Mouse (Mus musculus): ENCODE data around the gene Dpf3. TPM values are rescaled to one million over a fixed set of nuclear protein-coding genes. Genes with fewer than 3 reads are reported as not detected.

Dpf3 gene
- polyA plus RNA-seq, 1 experiment = 1.9 TPM

DNA sequence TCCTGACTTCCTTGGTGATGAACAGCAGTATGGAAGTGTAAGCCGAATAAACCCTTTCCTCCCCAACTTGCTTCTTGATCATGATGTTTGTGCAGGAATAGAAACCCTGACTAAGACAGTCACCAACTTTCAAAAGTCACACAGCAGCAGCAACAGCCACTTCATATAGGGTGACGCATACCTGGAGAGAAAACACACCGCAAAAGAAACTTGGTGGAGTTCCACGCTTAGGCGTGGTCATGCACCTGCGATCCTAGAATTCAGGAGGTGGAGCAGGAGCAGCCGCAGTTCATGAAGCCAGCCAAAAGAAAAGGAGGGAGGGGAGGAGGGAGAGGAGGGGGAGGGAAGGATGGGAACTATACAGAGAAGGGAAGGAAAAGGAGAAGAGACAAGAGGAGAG is 106.4 kb downstream of the Dpf3 start:
- no peaks in the 10 kb centered on the region for H3K9me3 ChIP-seq (ENCODE audit: control insufficient read depth, low read length)
- no peaks in the 10 kb centered on the region for H3K27me3 ChIP-seq (ENCODE audit: control insufficient read depth)
- no peak for TF ChIP-seq GATA1 (IDR thresholded peaks at IDR 0.05; ENCODE audit: low read length)
- peaks cover 11% of the 10 kb centered on the region for H3K36me3 ChIP-seq (ENCODE audit: control insufficient read depth)
- H3K4me1 ChIP-seq (ENCODE audit: control insufficient read depth) = peaks cover 54% of the 10 kb centered on the region
- H3K4me3 ChIP-seq (replicated peaks) = no peak overlapping the region

DNA sequence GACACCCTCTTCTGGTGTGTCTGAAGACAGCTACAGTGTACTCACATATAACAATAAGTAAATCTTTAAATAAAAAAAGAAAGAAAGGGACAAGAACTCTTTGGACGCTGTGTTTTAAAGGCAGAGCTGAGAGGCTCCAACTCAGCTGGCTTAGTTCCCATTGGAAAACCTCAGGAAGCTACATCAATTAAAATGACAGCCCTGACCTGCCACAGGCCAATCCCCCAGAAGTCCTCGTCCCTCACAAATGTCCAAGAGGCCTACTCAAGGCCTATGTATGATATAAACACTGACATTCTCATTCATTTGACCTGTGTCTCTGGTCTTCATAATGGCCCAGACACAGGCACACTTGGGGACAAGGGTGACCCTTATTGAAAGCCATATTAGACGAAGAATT is 107.5 kb downstream of the Dpf3 start:
- no peak for TF ChIP-seq TAL1 (IDR thresholded peaks at IDR 0.05; ENCODE audit: low read length)
- TF ChIP-seq GATA1 (IDR thresholded peaks at IDR 0.05; ENCODE audit: low read length) = no peak
- Histone ChIP-seq H3K9me3 (ENCODE audit: control insufficient read depth, low read length) (no peaks in the 10 kb centered on the region), H3K4me3 (replicated peaks) (no peak overlapping the region), H3K27me3 (ENCODE audit: control insufficient read depth) (no peaks in the 10 kb centered on the region), H3K4me1 (ENCODE audit: control insufficient read depth) (peaks cover 57% of the 10 kb centered on the region), H3K36me3 (ENCODE audit: control insufficient read depth) (peaks cover 11% of the 10 kb centered on the region)

DNA sequence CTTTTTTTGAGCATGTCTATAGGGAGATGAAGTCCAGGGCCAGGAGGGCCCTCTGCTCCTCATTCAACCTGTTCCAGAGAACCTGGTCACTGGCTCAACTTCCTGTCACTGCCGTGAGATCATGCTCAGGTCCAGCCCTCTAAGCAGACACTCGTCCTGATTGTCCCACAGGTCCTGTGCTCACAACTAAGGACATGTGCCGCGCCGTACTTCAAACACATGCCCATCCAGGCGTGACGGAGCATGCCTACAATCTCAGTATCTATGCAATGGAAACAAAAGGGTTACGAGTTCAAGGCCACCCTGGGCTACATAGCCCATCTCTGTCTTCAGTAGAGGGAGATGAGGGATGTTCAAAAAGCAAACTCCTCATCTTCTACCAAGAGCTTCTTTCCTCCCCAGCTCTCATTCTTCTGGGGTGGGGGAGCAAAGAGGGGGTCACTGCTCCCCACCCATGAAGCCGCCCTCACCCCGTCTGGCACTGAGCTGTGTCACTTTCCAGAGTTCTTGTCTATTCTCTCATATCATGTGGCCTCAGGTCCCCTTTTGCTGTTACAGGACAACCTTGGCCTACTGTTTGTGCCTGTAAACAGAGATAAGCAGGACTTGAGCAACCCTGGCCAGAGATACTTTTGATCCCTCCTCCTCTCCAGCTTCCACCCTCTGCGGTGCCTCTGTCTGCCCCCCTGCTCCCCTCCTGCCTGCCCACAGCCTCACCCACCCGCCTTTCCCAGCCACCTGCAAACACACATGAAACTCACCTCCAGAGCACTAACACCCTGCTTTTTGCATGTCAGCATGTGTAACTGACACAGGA is 112.3 kb downstream of the Dpf3 start:
- peak overlapping the region; percentile 37 for H3K4me3 ChIP-seq (replicated peaks)
- no peaks in the 10 kb centered on the region for H3K27me3 ChIP-seq (ENCODE audit: control insufficient read depth)
- peak; percentile 65 for TF ChIP-seq GATA1 (IDR thresholded peaks at IDR 0.05; ENCODE audit: low read length)
- TF ChIP-seq TAL1 (IDR thresholded peaks at IDR 0.05; ENCODE audit: low read length) = peak; percentile 87
- H3K4me1 ChIP-seq (ENCODE audit: control insufficient read depth) = peaks cover 81% of the 10 kb centered on the region
- peaks cover 27% of the 10 kb centered on the region for H3K36me3 ChIP-seq (ENCODE audit: control insufficient read depth)
- no peaks in the 10 kb centered on the region for H3K9me3 ChIP-seq (ENCODE audit: control insufficient read depth, low read length)

DNA sequence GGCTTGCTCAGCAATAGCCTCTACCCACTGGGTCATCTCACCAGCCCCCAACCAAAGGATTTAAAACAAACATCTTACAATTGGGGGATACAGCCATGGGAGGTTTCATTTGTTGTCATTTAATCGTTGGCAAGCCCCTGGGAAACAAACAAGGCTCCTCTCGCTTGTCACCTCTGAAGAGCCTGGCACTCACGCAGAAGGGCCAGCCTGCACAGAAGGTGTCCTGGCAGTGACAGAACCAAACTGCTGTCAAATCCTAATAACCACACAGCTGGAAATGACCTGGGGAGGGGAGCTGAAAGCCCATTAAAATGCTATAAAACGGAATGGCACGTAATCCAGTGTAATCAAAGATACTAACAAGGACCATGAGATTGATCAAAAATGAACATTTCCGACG is 114.4 kb downstream of the Dpf3 start:
- Histone ChIP-seq H3K4me3 (replicated peaks) (no peak overlapping the region), H3K27me3 (ENCODE audit: control insufficient read depth) (no peaks in the 10 kb centered on the region), H3K9me3 (ENCODE audit: control insufficient read depth, low read length) (no peaks in the 10 kb centered on the region), H3K4me1 (ENCODE audit: control insufficient read depth) (peaks cover 84% of the 10 kb centered on the region), H3K36me3 (ENCODE audit: control insufficient read depth) (peaks cover 36% of the 10 kb centered on the region)
- no peak for TF ChIP-seq TAL1 (IDR thresholded peaks at IDR 0.05; ENCODE audit: low read length)
- TF ChIP-seq GATA1 (IDR thresholded peaks at IDR 0.05; ENCODE audit: low read length) = no peak

DNA sequence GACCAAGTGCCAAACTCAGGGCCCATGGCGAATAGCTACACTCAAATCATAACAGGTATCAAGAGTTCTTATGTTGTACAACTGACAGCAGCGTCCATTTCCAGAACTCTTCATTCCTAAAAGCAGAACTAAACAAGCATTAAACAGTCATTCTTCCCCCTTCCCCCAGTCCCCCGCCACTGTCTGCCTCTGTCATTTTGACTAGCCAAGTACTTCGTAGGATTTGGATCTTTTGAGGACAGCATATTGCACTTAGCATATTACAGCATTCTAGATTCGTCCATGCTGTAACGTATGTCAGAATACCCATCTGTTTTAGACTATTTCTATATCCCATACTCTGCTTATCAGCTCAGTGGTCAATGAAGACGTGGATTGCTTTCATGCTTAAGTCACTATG is 115.2 kb downstream of the Dpf3 start:
- Histone ChIP-seq H3K4me1 (ENCODE audit: control insufficient read depth) (peaks cover 77% of the 10 kb centered on the region), H3K27me3 (ENCODE audit: control insufficient read depth) (no peaks in the 10 kb centered on the region)
- TF ChIP-seq TAL1 (IDR thresholded peaks at IDR 0.05; ENCODE audit: low read length) (no peak), GATA1 (IDR thresholded peaks at IDR 0.05; ENCODE audit: low read length) (no peak)

DNA sequence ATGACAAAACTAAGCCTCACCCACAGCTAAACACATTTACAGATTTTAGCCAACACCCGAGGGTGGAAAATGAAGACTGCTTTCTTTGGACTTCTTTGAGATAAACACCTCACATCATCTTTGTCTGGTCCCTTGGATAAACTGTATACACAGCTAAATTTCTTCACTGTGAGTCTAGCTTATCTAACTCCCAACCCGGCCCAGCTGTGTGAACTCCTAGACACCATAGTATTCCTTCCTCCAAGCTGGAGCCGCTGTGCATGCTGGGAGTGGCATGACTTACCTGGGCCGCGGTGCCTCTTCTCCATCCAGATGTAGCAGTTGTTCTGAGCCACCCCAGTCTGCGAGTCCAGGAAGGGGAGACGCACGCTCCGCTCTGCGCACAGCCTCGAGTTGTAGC is 117.3 kb downstream of the Dpf3 start:
- Histone ChIP-seq H3K36me3 (ENCODE audit: control insufficient read depth) (peaks cover 37% of the 10 kb centered on the region), H3K9me3 (ENCODE audit: control insufficient read depth, low read length) (peaks cover 2% of the 10 kb centered on the region), H3K4me1 (ENCODE audit: control insufficient read depth) (peaks cover 57% of the 10 kb centered on the region), H3K4me3 (replicated peaks) (no peak overlapping the region), H3K27me3 (ENCODE audit: control insufficient read depth) (no peaks in the 10 kb centered on the region)
- no peak; the same call in 1 of the 2 replicates for TF ChIP-seq GATA1 (IDR thresholded peaks at IDR 0.05; ENCODE audit: low read length)
- TF ChIP-seq TAL1 (IDR thresholded peaks at IDR 0.05; ENCODE audit: low read length) = peak; percentile 59

More for the DNA sequence above, 115.2 kb downstream of the Dpf3 start:
- no peak overlapping the region for H3K4me3 ChIP-seq (replicated peaks)
- peaks cover 37% of the 10 kb centered on the region for H3K36me3 ChIP-seq (ENCODE audit: control insufficient read depth)
- H3K9me3 ChIP-seq (ENCODE audit: control insufficient read depth, low read length) = no peaks in the 10 kb centered on the region

DNA sequence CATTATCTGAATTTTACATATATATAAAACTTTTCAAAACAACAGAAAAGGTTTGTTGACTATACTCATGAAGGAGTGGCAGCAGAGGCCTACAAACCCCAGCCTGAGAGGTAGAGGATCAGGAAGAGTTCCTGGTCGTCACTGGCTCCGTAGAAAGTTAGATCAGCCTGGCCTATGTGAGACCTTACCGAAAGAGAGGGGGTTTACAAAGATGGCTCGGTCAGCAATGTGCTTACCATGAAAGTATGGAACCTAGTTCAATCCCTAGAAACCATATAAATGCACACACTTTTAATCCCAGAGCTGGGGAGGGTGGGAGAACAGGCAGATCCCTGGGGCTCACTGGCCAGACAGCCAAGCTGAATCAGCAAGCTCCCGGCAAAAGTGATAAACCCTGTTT is 118.1 kb downstream of the Dpf3 start:
- TF ChIP-seq GATA1 (IDR thresholded peaks at IDR 0.05; ENCODE audit: low read length) = no peak
- no peak for TF ChIP-seq TAL1 (IDR thresholded peaks at IDR 0.05; ENCODE audit: low read length)
- Histone ChIP-seq H3K27me3 (ENCODE audit: control insufficient read depth) (no peaks in the 10 kb centered on the region), H3K9me3 (ENCODE audit: control insufficient read depth, low read length) (peaks cover 2% of the 10 kb centered on the region), H3K36me3 (ENCODE audit: control insufficient read depth) (peaks cover 35% of the 10 kb centered on the region), H3K4me1 (ENCODE audit: control insufficient read depth) (peaks cover 48% of the 10 kb centered on the region), H3K4me3 (replicated peaks) (no peak overlapping the region)

DNA sequence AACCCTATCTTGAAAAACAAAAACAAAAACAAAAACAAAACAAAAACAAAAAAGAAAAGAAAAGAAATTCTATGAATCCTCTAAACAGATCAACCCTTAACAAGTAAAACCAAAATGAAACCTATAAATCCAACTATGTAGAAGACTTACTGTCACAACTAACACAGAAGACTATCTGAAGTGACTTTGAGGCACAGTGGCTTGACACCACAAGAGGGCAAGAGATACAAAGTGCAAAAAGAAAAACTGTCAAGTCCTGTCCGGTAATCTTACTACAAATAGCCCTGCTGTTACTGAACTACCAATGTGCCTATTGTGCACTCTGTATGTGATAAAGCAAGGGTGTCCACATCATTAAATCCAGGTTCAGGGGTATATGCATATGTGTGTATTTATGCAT is 120.0 kb downstream of the Dpf3 start:
- H3K36me3 ChIP-seq (ENCODE audit: control insufficient read depth) = peaks cover 31% of the 10 kb centered on the region
- H3K4me1 ChIP-seq (ENCODE audit: control insufficient read depth) = peaks cover 38% of the 10 kb centered on the region
- TF ChIP-seq TAL1 (IDR thresholded peaks at IDR 0.05; ENCODE audit: low read length) = no peak
- no peak for TF ChIP-seq GATA1 (IDR thresholded peaks at IDR 0.05; ENCODE audit: low read length)
- peaks cover 2% of the 10 kb centered on the region for H3K9me3 ChIP-seq (ENCODE audit: control insufficient read depth, low read length)
- H3K27me3 ChIP-seq (ENCODE audit: control insufficient read depth) = no peaks in the 10 kb centered on the region
- no peak overlapping the region for H3K4me3 ChIP-seq (replicated peaks)

DNA sequence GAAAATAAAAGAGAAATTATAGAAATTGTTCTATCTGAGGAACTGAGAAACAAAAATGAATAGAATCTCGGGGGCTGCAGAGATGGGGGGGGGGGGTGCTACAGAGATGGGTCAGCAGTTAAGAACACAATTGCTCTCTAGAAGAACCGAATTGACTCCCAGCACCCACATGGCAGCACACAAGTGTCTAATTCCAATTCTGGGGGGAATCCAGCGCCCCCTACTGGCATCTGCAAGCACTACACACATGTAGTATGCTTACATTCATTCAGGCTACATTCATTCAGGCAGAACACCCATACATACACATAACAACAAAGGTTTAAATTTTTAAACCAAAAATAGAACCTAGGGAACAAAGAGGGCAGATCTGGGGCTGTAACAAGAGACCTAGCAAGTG is 122.7 kb downstream of the Dpf3 start:
- Histone ChIP-seq H3K9me3 (ENCODE audit: control insufficient read depth, low read length) (peaks cover 2% of the 10 kb centered on the region), H3K27me3 (ENCODE audit: control insufficient read depth) (no peaks in the 10 kb centered on the region), H3K4me3 (replicated peaks) (no peak overlapping the region), H3K36me3 (ENCODE audit: control insufficient read depth) (peaks cover 22% of the 10 kb centered on the region), H3K4me1 (ENCODE audit: control insufficient read depth) (peaks cover 13% of the 10 kb centered on the region)
- TF ChIP-seq GATA1 (IDR thresholded peaks at IDR 0.05; ENCODE audit: low read length) (no peak), TAL1 (IDR thresholded peaks at IDR 0.05; ENCODE audit: low read length) (no peak)

All from erythroblast, embryonic 14.5 days (primary cell).